Mouse (Mus musculus) layer of hippocampus, adult 2 months (tissue): ENCODE measurements around the gene Plce1. TPM values are rescaled to one million over a fixed set of nuclear protein-coding genes. Genes with fewer than 3 reads are reported as not detected.

ENCODE experiments used
- DNase-seq, 2 experiments: peaks; one replicate each; pipeline ENCODE4 v3.0.0; 2022; ENCODE audit warnings: low spot score in 2 of 2
- H3K27ac ChIP-seq: fragments of 200-600 bp; 2 replicates; pipeline ENCODE4 v1.8.1; 2022
- H3K4me3 ChIP-seq: fragments of 200-600 bp; 2 replicates; pipeline ENCODE4 v1.8.1; 2022; ENCODE audit warnings: mild to moderate bottlenecking
- CTCF ChIP-seq: fragments of 200-600 bp; conservative IDR thresholded peaks from 2 replicates; pipeline ENCODE4 v1.8.1; 2022; ENCODE audit warnings: antibody characterized with exemption, mild to moderate bottlenecking, moderate library complexity
- long read RNA-seq, 2 experiments: library from polyadenylated mRNA; stranded (forward); transcript quantifications; one replicate each; pipeline ENCODE4 v2.0.0; 2021; ENCODE audit warnings: borderline mapping rate in 2 of 2
- total RNA-seq, 2 experiments: library from RNA; stranded (reverse); gene quantifications; 2 replicates each; pipeline ENCODE4 v1.2.3; 2021

The Plce1 gene
- total RNA-seq: 10 to 100 TPM in 1 of 2 experiments, 1 to 10 TPM in 1; 9.8 to 11.0 TPM
- long read RNA-seq, experiment 1, partial matches to known transcripts: 0 of 4 reads
- long read RNA-seq, experiment 1, other reads (novel, unspliced or antisense): 4 of 4 reads
- long read RNA-seq, experiment 2, partial matches to known transcripts: 0 of 3 reads
- long read RNA-seq, experiment 2, other reads (novel, unspliced or antisense): 3 of 3 reads

- peak within 1 kb of the TSS; percentile 68 for H3K4me3 ChIP-seq
- peak; percentile 14; the same call in 1 of the 2 replicates for TF ChIP-seq CTCF
- DNase-seq: no peak
- H3K27ac ChIP-seq: peak within 1 kb of the TSS; percentile 61; the same call in 1 of the 2 replicates
Observed at GRCm38 (mm10) chr19:38480731-38481621, at the start of gene Plce1. TSS of gene Plce1 (plus strand) at chr19:38481109.

- H3K4me3 ChIP-seq: no peak overlapping the region
- no peak overlapping the region for H3K27ac ChIP-seq
- no peak for DNase-seq
- TF ChIP-seq CTCF: no peak
Observed at GRCm38 (mm10) chr19:38431326-38431725, 49.6 kb upstream of the Plce1 start.

- DNase-seq: no peak
- no peak overlapping the region for H3K4me3 ChIP-seq
- TF ChIP-seq CTCF: no peak
- H3K27ac ChIP-seq: no peak overlapping the region
Observed at GRCm38 (mm10) chr19:38432021-38432420, 48.9 kb upstream of the Plce1 start.

- no peak overlapping the region for H3K4me3 ChIP-seq
- peak overlapping the region; percentile 61; the same call in 1 of the 2 replicates for H3K27ac ChIP-seq
- TF ChIP-seq CTCF: no peak
- peak; percentile 66 to 84 for DNase-seq
Observed at GRCm38 (mm10) chr19:38433381-38433780, 47.5 kb upstream of the Plce1 start.

- no peak for TF ChIP-seq CTCF
- peak overlapping the region; percentile 54 for H3K27ac ChIP-seq
- DNase-seq: peak in 1 of 2 experiments; percentile 3
- no peak overlapping the region for H3K4me3 ChIP-seq
Observed at GRCm38 (mm10) chr19:38435221-38435620, 45.7 kb upstream of the Plce1 start.

- H3K4me3 ChIP-seq: no peak overlapping the region
- TF ChIP-seq CTCF: 0 out of 2 replicates have a peak, but pooled peaks have one; percentile 10
- DNase-seq: no peak
- H3K27ac ChIP-seq: no peak overlapping the region
Observed at GRCm38 (mm10) chr19:38441860-38442259, 39.0 kb upstream of the Plce1 start.

GRCm38 (mm10) chr19:38445758-38446157 lies 35.2 kb upstream of the Plce1 start:
- no peak for DNase-seq
- TF ChIP-seq CTCF: no peak
- H3K27ac ChIP-seq: no peak overlapping the region
- H3K4me3 ChIP-seq: no peak overlapping the region

- TF ChIP-seq CTCF: no peak
- Histone ChIP-seq H3K4me3 (no peak overlapping the region), H3K27ac (no peak overlapping the region)
- no peak for DNase-seq
Observed at GRCm38 (mm10) chr19:38455228-38455627, 25.7 kb upstream of the Plce1 start.

- peak; percentile 25 for TF ChIP-seq CTCF
- H3K27ac ChIP-seq: no peak overlapping the region
- no peak overlapping the region for H3K4me3 ChIP-seq
- no peak for DNase-seq
Observed at GRCm38 (mm10) chr19:38458996-38459395, 21.9 kb upstream of the Plce1 start.

- TF ChIP-seq CTCF: no peak
- H3K27ac ChIP-seq: no peak overlapping the region; the same call in 1 of the 2 replicates
- H3K4me3 ChIP-seq: no peak overlapping the region
- no peak for DNase-seq
Observed at GRCm38 (mm10) chr19:38460696-38461095, 20.2 kb upstream of the Plce1 start.

GRCm38 (mm10) chr19:38470257-38470893 lies 10.5 kb upstream of the Plce1 start:
- H3K4me3 ChIP-seq: no peak overlapping the region
- DNase-seq: no peak
- no peak for TF ChIP-seq CTCF
- H3K27ac ChIP-seq: no peak overlapping the region

GRCm38 (mm10) chr19:38475394-38475793 lies 5.5 kb upstream of the Plce1 start:
- Histone ChIP-seq H3K4me3 (no peak overlapping the region), H3K27ac (no peak overlapping the region)
- DNase-seq: no peak
- no peak for TF ChIP-seq CTCF

- H3K27ac ChIP-seq: no peak overlapping the region
- H3K4me3 ChIP-seq: no peak overlapping the region
- TF ChIP-seq CTCF: no peak
- no peak for DNase-seq
Observed at GRCm38 (mm10) chr19:38478286-38478685, 2.6 kb upstream of the Plce1 start.
